Mouse (Mus musculus) fat pad, adult 2 months (tissue): ENCODE data around the gene Tsr1.
A peak's percentile ranks its signal among the peaks of the same experiment; 100 is the strongest.

Source experiments
- DNase-seq: peaks from one replicate; pipeline ENCODE4 v3.0.0-alpha.2; 2011; ENCODE audit warnings: low read depth, low spot score; ENCODE audit errors: extremely low read depth

The Tsr1 gene

GRCm38 (mm10) chr11:74896901-74897677, 782 bp upstream of the Tsr1 start, which contains the start of gene Sgsm2:
Sgsm2 (minus strand) TSS chr11:74897060.
- DNase-seq: no peak

- DNase-seq: no peak
Measured at GRCm38 (mm10) chr11:74898517-74898827, 601 bp downstream of the Tsr1 start.

- DNase-seq: no peak
Measured at GRCm38 (mm10) chr11:74901555-74901954, 3.7 kb downstream of the Tsr1 start.

GRCm38 (mm10) chr11:74902416-74902815, 4.5 kb downstream of the Tsr1 start:
- DNase-seq: no peak

GRCm38 (mm10) chr11:74907850-74908249, 10.0 kb downstream of the Tsr1 start:
- no peak for DNase-seq

- DNase-seq: no peak
Measured at GRCm38 (mm10) chr11:74908618-74909399, 10.9 kb downstream of the Tsr1 start.

GRCm38 (mm10) chr11:74909978-74910377, 12.1 kb downstream of the Tsr1 start:
- no peak for DNase-seq

- DNase-seq: no peak
Measured at GRCm38 (mm10) chr11:74912492-74912891, 14.6 kb downstream of the Tsr1 start.

- DNase-seq: no peak
Measured at GRCm38 (mm10) chr11:74919249-74919648, 21.4 kb downstream of the Tsr1 start.

GRCm38 (mm10) chr11:74924149-74924548, 26.3 kb downstream of the Tsr1 start:
- DNase-seq: no peak

GRCm38 (mm10) chr11:74925577-74926387, 27.9 kb downstream of the Tsr1 start, which contains the start of the genes Smg6 and Srr:
Smg6 (plus strand) TSS chr11:74925823.
Srr (minus strand) TSS chr11:74925948.
- peak; percentile 45 for DNase-seq

- no peak for DNase-seq
Measured at GRCm38 (mm10) chr11:74926388-74927005, 28.6 kb downstream of the Tsr1 start.

- no peak for DNase-seq
Measured at GRCm38 (mm10) chr11:74927236-74927725, 29.4 kb downstream of the Tsr1 start.

GRCm38 (mm10) chr11:74929111-74929510, 31.2 kb downstream of the Tsr1 start:
- DNase-seq: no peak

GRCm38 (mm10) chr11:74930391-74930790, 32.5 kb downstream of the Tsr1 start:
- DNase-seq: no peak

- DNase-seq: no peak
Measured at GRCm38 (mm10) chr11:74946348-74946747, 48.5 kb downstream of the Tsr1 start.

- no peak for DNase-seq
Measured at GRCm38 (mm10) chr11:74954901-74955300, 57.0 kb downstream of the Tsr1 start.

GRCm38 (mm10) chr11:74956006-74956405, 58.1 kb downstream of the Tsr1 start:
- no peak for DNase-seq

GRCm38 (mm10) chr11:74957600-74957999, 59.7 kb downstream of the Tsr1 start:
- DNase-seq: no peak
